Mouse (Mus musculus): Measurements from ENCODE around the gene Gm10198. TPM values are rescaled to one million over a fixed set of nuclear protein-coding genes. Genes with fewer than 3 reads are reported as not detected.

The Gm10198 gene
- total RNA-seq, 2 experiments from 2014 or later = not detected

Other genes starting within 250 kb of the Gm10198 start
- 10 to 100 TPM; 50.5 to 53.7 TPM for gene Gpbp1, start 102.7 kb upstream of the Gm10198 start, total RNA-seq (2021)
- gene Gm49496, start 42.8 kb upstream of the Gm10198 start, total RNA-seq (2021) = not detected
- gene Mier3, start 88.2 kb downstream of the Gm10198 start, total RNA-seq (2021) = 10 to 100 TPM; 26.7 to 26.9 TPM
- 10 to 100 TPM; 29.9 to 33.8 TPM for gene Map3k1, start 216.2 kb downstream of the Gm10198 start, total RNA-seq (2021)